Mouse (Mus musculus): ENCODE data around the gene Pon1.

Pon1 gene

DNA sequence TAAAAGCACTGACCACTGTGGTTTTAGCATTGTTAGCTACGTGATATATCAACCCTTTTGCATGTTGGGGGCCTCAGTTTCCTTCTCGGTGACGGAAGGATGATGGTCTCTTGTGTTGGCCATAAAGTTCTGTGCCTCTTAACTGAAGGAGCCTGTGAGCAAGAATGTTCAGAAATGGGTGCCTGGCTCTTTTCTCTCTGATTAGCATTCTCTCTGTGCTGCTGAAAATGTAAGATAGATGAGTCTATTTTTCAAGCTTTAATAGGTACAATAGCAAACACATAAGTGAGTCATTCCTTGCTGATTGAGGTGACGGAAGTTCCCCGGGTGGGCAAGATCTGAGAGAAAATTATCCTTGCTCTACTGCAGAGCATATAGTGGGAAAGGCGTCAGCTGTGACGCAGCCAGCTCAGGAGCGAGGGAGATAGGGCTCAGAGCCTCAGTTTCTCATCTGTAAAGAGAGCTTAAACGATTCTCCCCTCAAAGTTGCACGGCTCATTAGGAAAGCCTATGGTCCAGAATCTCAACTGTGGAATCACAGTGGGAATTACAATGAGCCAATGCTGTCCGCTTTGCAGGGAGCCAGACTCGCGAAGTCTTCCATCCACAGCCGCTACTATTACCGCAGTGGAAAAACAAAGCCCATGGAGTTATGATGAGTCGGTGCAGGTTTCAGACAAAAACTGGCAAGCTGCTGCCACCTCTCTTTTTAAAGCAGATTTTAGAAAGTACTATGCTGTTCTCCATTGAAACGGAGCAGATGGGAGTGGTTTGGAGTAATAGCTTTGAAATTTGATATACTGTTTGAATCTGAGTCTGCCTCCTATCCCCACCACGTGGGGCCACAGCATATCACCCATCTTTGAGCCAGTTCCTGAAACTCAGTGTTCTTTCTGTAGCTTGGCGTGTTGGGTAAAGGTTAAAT, 15.5 kb downstream of the Pon1 start:
- no peak for DNase-seq (ENCODE audit: low spot score)

DNA sequence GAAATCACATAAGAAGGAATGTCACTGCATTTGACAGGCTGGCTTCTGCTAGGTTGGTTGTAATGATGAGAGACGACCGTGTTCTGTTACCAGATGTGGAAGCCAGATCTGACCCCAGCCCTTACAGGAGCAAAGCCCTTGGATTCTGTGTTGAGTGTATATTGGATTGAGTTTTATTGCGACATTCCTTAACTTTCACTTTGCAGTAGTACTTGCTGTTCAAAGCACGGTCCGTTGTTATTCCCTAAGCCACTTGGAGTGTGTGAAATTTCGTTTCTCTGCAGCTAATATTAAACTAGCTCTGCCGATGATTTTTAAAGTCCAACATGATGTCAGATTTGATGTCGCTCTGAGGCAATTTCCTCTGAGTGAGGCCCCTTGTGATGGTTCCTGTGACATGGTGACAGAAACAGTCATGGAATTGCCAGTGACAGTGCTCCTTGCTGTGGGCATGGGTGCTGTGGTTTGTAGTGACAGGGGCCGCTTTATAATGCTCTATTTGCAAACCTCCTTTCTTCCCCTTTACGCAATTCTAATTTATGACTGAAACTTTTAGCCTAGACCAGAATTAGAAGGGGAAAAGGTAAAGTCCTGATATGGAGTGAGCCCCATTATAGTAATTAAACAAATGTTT, 19.4 kb downstream of the Pon1 start:
- no peak for DNase-seq (ENCODE audit: low spot score)

DNA sequence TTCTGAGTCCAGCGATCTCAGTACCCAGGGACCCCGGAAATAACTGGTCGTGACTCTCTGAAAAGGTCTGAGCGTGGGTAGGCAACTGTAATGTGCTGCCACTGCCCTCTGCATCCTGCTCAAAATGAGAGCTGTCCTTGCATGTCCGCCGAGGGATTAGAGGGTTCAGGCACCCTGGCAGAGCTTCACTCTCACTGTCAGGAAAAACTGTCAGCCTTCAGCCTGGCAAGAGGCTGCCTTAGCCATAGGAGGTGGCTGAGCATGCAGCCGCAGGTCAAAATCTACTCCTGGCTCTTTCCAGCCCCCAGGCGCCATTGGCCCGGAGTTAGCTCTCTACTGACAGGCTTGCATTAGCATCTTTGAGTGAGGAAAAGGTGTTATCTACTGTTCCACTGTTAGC, 21.2 kb downstream of the Pon1 start:
- no peak for DNase-seq (ENCODE audit: low spot score)

DNA sequence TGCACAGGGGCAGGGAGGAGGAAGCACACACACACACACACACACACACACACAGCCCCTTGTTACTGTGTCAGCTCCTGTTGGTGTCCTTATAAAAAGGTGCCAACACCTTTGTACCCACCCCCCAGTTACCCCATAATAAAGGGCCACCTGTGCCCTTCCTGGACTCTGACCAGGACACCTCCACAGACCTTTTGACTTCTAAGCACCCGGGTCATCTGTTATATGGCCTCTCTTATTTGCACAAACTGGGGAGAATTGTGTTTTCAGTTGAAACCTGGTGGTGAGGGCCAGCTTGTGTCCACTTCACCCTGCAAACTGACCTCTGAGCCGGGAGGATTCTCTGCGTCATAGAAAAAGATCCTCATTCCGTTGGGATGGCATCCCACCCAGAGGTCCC, 22.3 kb downstream of the Pon1 start:
- DNase-seq (ENCODE audit: low spot score) = no peak

DNA sequence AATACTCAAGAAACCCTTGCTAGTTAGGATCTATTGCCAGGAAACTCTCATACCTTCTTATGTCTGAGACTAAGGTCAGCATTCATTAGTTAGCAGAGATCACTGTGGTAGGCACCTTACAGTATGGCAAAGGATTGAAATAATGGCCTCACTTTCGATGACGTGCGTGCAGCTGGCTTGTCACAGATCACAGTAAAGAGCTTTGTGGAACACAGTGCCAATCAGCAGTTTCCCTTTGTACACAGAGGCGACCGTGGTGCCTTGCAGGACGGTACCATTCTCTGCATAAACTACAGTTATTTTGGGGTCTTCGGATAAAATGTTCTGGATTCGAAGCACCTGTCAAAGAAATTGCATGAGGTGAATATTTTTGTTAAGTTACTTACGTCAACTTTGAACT, 25.6 kb downstream of the Pon1 start:
- DNase-seq (ENCODE audit: low spot score) = no peak

DNA sequence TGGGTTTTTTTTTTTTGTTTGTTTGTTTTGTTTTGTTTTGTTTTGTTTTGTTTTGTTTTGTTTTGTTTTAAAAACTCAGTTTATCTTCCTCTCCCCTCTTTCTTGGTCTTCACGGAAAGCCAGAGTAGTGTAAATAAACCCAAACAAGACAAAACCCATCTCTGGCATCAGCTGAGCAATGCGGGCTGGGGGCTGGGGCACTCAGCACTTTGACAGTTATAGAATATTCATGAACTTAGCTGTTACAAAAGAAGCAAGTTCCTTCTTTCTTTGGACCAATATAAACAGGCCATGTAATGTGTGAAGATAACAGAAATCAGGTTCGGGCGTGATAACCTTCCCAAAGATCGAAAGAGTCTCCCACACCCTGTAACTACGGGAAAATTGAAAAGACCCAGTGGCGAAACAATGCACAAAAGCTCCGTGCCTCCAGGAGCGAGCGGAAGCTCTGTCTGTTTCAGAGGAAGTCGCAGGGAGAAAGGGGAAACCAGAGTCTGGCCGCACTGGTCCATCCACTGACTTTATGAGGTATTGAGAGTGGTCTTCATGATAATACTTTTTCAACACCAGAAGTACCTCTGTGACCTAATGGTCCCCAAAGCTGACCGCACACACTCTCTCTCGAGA, 26.6 kb downstream of the Pon1 start:
- DNase-seq (ENCODE audit: low spot score) = no peak

DNA sequence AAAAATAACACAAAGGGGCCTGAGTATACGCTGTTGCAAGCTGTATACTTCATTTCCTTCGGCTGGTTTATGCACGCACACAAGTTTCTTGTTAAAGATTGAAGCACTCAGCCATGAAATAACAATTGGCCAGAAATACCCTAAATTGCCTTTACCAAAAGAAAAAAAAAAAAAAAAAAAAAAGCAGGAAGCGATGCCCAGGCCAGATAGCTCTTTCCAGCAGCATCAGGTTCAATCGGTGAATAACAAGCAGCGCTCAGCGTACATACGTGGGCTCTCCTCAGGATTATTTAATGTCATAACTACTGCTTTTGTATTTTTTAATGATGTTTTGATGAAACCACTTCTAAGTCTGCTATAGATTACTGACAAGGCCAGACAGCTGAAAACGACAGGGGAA, 28.9 kb downstream of the Pon1 start:
- no peak for DNase-seq (ENCODE audit: low spot score)

DNA sequence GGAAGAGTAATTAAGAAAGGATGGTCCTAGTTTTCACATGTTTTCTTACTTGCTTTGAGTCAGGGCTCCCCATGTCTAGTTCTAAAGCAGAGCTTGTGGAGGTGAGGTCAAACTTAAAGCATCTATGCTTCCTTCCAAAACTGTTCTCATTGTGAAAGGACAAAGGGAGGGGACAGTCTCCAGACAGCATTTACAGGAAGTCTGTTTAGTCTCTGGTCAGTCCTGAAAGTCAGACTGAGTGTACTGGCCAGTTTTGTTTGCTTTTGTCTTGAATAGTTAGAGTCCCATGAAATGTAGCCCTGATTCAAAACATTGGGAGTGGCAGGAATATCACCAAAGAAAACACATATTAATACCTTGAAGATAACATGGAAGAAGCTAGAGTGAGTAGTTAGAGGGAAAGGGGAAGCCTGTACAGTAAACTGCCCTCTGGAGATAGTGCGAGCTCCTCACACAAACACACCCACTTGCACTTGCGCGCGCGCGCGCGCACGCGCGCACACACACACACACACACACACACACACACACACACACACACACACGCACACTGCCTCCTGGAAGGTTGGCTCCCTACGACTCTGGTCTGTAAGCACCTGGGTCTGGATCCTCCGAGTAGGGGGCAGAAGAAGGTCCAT, 30.1 kb downstream of the Pon1 start:
- DNase-seq (ENCODE audit: low spot score) = no peak

DNA sequence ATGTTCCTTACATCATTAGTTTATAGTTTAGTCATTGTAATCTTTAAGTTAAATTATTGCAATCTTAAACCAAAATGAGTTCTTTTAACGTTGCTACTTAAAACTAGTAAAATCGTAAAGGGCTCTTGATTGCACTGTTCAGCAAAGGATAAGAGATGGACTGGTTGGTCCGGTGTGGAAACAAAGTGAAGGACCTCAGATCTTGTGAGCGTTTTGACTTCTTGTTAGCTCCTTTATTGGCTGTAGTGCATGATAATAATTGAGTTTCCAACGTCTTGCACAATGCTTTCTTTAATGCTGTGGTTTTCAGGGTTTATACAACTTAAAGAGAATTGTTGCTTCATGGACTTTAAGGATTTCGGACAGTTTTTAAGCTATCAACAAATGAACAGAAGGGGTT, 31.7 kb downstream of the Pon1 start:
- DNase-seq (ENCODE audit: low spot score) = no peak

DNA sequence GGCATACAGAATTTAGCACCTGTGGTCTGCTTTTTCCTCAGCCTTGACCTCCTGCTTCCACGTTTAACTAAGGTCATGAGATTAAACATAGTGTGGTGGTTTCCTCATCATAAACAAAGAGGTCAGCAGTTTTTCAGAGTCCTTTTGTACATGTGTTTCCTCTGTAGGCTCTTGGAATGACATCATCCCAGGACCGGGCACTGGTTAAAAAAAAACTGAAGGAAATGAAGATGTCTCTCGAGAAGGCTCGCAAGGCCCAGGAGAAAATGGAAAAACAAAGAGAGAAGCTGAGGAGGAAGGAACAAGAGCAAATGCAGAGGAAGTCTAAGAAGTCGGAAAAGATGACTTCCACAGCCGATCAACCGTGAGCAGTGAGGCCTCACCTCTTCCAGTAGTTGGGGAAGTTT, 34.4 kb downstream of the Pon1 start:
- DNase-seq (ENCODE audit: low spot score) = no peak

DNA sequence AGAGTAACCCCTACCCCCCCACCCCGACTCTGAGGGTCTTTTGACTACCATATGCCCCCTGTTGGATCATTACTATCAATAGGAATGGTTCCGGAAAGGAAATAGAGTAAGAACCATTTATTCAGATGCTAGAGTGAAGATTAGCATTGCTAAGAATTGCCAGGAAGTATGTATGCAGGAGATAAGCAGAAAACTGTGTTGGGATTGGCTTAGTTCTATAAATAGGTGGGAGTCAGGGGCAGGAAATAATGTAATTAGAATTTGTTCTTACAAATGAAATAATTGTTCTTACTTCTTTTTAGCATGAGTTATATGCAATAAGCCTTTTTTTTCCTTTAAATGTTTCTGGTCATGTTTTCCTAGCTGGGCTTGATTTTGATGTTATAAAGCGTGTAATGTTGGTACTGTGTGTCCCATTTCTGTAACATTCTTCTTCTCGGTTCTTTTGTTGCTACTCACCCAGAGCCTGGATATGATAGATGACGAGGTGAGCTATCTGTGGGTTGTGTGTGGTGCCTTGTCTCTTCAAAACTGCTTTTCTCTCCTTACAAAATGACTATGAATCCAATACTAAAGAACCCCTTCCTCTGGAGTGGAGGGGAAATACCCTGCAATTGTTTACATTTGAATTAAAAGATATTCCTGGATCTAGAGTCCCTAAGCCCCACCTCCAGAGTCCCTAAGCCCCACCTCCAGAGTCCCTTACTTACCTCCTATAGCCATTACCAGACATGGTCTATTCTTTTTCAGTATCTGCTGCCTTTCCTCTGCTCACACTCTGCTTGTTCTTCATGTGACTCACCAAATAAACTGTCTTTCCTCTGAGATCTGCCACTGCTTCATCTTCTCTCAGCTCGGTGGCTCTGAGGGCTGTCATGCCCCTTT, 37.0 kb downstream of the Pon1 start:
- DNase-seq (ENCODE audit: low spot score) = no peak

DNA sequence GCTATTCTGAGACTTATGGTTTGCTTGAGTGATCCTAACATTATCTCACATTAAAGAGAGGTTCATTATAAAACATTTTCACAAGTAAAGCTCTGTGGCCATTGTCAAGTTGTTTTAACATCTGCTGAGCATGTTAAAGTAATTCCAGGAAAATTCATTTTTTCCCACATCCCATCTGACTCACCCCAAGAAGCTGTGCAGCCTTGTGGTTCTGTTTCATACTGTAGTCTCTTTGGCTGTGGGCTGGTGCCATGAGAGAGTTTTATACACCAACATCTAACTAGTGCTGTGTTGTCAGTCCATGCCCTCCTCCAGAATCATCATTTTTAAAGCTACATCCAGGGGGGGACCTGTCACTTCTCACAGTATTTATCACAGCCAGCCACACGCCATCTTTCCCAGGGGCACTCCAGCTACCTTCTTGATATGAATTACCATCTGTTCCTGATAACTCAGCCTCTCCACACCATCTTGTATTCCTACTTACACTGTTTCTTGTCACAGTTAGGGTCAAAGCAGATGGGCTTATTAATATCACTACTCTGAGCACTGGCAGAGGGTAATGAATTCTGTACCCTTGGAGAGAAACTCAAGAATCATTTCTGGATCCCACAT, 38.3 kb downstream of the Pon1 start:
- DNase-seq (ENCODE audit: low spot score) = no peak

DNA sequence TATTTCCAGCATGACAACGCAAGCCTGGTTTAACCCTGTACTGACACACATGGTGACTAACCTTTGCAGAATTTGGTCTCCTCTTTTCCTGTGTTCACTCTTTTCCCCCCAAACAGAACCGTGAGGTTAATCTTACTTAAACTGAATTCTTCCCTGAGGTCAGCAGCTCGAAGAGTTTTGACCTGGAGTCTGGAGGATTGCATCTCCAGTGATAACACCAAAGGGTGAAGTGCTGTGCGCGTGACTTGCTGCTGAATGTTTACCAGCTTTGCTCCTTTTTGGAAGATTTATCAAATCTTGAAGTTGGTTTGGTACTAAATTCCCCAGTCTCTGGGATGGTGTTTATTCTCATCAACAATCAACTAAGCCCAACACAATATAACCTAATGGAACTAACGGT, 39.0 kb downstream of the Pon1 start:
- no peak for DNase-seq (ENCODE audit: low spot score)

DNA sequence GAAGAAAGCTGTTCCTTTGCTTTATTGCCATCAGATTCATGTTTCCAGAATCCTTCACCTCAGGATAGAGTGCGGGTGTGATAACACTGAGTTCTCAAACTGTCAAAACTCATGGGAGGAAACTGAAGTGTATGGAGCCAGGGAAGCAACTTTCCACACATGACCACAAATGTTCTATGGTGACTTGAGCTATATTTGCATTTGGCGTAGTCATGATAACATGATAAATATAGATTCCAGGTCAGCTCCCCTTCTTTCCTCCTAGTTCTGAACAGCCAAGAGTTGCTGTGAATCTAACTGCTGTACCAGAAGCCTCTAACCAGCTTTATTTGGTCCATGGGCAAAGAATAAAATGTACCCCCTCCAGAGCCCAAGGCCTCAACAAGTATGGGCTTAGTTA, 41.6 kb downstream of the Pon1 start:
- no peak for DNase-seq (ENCODE audit: low spot score)

DNA sequence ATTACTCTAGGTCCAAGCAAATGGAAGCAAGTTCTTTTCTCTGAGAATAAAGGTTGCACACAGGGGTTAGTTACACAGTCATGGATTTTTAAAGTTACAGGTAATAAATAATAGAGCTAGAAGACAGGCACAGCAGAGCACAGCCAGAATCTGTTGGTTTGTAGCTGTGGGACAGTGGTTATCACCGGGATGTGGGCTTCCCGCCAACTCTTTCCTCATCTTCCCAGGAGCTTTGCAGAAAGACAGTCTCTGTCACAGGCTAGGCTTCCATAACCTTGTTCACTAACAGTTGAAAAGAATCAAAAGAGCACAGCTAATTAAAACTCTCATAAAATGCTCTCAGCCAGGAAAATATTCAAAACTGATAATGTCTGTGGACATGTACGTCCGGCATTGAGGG, 42.6 kb downstream of the Pon1 start:
- peak; percentile 19 for DNase-seq (ENCODE audit: low spot score)

DNA sequence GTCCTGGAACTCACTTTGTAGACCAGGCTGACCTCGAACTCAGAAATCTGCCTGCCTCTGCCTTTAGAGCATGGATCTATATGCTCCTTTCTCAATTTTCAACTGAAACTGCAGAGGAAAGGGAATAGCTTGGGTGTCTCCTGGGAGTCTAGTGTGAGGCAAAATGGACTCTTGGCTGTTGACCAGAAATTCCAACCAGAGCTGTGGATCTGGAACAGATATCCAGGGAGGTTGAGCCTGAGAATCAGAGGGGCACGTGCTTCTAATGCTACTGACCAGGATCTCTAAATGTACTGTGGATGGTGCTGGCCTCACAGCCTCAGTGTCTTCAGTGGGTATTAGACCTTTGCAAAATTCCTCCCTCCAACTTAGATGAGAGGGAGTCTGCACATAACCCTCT, 43.8 kb downstream of the Pon1 start:
- DNase-seq (ENCODE audit: low spot score) = no peak

DNA sequence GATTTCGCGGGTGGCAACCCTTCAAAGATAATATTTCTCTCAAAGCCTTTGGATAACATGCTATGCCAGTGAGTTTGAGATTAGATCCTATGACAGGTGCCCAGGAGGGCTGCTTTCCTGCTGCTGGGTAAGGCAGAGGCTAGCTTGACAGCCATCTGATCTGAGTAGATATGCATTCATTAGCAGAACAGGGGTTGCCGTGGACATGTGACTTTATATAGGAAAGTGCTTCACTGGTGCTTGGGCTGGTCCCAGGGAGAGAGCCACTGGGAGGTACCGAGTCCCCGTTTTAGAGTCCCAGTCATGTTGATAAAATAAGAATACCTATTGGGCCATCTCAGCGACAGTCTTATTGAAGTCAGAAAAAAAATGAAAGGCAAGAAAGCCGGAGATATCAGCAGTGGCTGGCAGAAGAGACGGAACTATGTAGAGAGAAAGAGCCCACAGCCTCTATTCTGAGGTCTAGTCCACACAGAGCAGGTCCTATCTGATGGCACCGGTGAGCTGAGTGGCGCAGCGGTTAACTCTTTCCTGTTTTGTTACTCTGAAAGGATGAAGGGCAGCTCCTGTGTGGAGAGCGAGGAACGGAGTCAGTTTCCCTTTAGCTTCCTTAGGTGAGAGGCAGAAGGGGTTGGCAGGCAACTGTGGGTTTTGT, 46.1 kb downstream of the Pon1 start:
- no peak for DNase-seq (ENCODE audit: low spot score)

DNA sequence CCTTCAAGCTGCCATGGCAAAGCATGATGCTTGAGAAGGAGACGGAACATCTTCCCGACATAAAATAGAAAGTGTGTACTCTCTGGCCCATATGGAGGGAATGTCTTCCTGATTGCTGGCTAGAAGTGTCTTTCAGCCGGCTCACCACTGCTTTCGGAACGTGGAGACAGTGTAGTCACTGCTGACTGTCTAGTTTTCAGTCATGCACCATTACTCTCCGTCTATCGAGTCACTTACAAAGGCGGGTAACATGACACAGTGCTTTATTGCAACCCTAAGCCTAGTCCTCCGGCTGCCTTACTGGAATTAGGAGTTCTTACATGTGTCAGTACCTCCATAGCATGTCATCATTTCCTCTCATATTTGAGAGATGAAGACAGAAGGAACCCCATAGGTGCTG, 54.1 kb downstream of the Pon1 start:
- DNase-seq (ENCODE audit: low spot score) = no peak

DNA sequence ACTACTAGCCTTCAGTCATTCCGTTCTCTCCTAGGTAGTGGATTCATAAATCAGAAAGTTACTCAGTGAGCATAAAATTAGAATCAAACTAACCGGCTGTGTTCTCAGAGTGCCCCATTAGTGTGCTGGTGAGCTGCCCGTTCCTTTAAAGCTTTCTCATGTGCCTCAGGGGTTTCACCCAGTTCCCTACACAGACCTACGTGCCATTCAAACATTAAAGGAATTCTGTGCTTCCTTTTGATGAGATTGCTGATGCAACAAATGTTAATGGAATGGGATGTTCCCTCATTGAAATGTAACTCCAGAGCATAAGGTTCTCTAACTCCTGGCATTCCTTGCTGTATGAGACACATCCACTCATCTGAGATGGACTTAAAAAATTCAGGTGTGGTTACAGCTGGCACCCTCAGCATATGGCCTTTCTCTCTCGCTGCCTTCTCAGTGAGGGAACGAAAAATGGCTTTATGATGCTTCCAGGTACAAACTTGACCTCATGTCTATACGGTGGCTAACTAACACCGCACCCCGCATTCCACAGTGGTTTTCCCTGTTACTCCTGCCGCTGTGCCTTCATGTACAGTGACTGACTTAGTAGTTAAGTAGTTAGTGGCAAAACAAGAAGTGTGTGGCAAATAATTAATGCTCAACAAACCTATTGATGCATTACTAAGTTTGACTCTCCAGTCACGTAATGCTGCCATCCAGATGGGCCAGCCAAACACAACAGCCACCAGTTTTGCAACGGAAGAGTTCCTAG, 54.7 kb downstream of the Pon1 start:
- no peak for DNase-seq (ENCODE audit: low spot score)

DNA sequence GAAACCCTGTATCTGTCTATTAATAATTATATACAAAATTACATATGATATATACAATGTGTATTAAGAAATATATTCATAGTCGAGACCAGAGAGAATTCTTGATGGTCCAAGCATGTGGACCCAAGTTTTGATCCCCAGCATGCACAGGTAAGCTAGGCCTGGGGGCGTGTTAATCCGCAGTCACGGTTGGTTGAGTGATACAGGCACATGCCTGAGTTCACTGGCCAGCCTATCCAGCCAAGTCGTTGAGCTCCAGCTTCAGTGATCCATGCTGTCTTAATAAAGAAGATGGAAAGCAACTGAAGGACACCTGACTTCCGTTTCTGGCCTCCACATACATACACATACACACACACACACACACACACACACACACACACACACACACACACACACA, 57.7 kb downstream of the Pon1 start:
- no peak for DNase-seq (ENCODE audit: low spot score)
